Mouse (Mus musculus) layer of hippocampus, postnatal 25 days (tissue): ENCODE data around the gene Mettl8. TPM values are rescaled to one million over a fixed set of nuclear protein-coding genes. Genes with fewer than 3 reads are reported as not detected.

ENCODE experiments used
- DNase-seq, 2 experiments: peaks; one replicate each; pipeline ENCODE4 v3.0.0; 2022; ENCODE audit warnings: mixed read lengths in 2 of 2, low spot score in 1 of 2; ENCODE audit errors: extremely low spot score in 1 of 2
- total RNA-seq, 2 experiments: library from RNA; stranded (reverse); gene quantifications; 2 replicates each; pipeline ENCODE4 v1.2.3; 2021

The Mettl8 gene
- total RNA-seq, 2 experiments from 2014 or later = 11.9 to 14.2 TPM

DNA sequence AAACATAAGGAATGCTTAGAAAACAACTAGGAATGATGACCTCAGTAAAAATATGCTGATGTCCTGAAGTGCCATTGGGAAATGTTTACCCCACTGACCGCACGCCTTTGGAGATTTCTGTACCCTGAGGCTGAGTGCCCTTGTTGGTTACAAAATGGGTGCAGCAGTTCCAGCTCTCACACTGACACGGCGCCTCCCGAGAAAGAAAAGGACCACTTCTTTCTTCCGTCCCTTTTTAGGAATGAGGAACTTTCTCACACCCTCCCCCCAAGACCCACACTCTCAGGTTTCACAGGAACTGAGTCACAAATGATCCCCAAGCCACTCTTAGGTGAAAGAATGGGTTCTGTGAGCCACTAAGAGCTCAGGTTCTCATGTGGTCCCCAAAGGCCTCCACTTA is 17.9 kb downstream of the Mettl8 start:
- no peak for DNase-seq

DNA sequence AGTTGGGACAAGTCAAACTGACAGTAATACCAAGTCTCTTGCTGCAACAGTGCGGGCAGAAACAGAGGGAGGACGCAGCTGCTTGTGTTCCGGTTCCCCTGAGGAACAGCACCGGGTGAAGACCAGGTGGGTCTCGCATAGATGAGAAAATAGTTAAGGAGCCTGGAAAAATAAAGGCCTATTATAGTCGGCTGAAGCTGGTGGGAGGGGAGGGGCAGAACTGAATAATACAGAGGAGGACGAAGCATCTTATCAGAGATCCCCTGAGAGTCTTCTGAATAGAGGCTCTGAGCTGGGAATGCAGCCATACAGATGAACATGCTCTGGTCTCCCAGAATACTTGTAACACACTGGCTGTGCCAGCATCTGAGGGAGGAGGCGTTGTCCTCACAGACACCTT is 21.4 kb downstream of the Mettl8 start:
- no peak for DNase-seq

DNA sequence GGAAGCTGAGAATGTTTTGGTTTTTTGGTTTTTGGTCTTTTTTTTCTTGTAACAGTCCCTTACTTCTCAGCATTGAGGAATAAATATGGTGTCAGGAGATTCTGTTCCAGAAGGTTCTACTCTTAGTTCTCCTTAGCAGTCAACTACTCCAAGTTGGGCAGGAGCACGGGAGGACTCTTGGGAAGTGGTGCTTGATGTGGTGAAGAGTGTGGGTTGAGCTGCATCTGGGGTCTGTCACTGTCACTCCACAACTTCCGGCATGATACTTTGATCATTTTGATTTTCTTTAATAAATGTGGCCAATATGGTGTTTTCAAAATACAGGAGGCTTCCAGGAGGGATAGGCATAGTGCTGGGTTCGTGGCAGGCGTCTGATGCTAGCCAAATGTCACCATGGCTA is 22.4 kb downstream of the Mettl8 start:
- no peak for DNase-seq

DNA sequence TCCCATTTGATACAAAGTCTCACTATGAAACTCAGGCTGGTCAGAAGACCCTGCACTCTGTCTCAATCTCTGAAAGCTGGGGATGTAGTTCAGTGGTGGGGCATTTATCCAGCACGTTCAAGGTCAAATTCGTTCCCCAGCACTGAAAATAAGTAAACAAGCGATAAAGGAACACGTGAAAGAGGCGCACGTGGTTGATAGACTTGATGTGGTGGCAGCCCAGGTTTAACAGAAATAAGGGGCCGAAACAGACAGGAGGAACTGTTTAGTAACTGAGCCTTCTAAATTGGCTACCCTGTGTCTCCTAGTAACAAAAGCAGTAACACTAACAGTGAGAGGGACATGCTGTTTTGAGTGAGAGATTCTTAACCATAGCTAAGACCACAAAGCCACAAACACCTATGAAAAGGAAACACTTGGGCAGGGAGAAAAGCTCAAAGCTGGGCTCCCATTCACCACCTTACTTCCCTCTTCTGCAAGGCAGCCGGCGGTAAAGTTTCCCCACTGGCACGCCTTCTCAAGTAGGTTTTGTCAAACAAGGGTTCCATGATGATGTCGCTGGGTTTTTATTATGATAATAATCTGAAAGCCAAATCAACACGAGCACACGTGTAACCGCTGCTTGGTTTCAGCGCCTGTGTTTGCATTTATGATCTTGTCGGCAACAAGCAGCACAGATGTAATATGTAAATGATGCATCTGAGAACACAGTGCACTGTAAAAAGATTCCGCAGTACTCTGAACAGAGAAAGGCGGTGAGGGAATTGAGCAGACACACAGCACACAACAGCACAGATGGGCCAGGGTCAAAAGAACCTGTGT is 23.2 kb downstream of the Mettl8 start:
- no peak for DNase-seq

DNA sequence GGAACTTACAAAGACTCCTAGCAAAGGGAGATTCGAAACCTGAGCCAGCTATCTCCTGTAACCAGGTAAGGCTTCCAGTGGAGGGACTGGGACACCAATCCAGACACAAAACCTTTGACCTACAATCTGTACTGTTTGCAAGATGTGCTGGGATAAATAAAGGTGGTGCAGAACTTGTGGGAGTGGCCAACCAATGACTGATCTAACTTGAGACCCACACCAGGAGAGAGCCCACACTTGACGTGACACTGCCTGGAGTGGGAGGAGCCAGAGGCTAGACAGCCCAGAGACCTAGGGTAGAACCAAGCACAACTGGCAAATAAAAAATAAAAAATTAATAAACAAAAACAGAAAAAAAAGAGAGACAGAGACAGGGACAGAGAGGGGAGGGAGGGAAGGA is 24.7 kb downstream of the Mettl8 start:
- DNase-seq = no peak

DNA sequence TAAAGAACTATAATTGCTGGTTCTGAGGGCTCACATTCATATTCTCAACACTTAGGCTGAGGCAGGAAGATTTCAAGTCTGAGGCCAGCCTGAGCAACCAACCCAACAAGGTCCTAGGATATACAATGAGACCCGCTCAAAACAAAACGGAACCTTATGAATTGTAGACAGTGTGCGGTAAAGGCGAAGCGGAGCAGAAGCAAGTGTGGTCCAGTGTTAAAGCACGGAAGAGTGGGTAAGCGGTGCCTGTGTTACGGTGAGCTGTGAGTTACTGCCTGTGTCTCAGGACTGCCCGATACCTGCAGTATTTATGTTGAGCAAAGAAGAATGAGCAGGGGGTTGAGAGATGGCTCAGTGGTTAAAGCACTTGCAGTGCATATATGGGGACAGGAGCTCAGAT is 27.8 kb downstream of the Mettl8 start:
- no peak for DNase-seq

DNA sequence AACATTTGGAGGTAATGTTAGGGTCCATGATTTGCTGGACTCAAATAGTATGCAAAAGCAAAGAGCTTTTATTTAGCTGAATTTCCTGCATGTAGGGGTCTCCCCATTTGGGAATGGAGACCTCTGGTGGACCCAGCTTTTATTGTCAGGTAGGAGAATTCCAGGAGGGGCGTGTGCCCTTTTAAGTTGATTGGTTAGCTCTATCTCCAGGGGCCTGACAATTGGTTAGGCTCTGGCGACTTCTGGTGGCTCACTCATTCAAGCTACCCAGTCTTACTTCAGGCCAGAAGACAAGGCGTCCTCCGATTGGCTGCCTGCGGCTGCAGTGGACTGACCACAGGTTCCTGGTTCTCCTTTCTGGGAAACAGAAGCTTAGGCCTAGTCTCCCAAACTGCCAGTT is 28.6 kb downstream of the Mettl8 start:
- DNase-seq = no peak

DNA sequence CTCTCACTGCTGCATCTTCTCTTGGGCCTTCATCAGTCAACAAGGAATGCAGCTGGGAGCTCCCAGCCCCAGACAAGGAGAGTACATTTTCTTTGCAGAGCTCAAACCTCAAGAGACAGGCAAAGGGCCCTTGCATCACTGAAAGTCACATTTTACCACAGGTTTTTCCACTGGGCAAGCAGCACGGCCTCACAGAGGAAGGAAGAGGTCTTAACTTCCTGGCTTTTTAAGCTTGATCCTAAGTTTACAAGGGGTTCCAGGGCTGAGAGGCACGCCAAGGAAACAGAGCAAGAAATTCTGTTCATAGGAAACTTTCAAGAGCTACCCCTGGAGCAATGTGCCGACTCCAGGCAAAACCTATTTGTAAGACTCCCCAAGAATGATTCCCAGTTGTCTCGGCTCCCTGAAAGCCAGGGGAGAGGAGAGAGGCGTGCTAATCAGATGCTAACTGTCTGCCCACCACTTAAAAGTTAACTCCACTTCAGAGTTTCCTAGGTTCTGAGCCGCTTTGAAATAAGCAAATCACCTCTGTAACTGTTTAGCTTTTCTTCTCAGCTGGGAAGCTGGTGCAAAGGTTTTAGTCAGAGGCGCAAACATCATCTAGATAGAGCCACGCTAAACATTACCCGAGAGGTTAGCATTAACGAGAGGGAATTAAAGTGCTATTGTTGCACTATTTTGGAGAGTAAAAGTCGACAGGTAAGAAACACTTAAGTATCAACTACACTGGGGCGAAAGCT is 29.6 kb downstream of the Mettl8 start:
- DNase-seq = no peak

DNA sequence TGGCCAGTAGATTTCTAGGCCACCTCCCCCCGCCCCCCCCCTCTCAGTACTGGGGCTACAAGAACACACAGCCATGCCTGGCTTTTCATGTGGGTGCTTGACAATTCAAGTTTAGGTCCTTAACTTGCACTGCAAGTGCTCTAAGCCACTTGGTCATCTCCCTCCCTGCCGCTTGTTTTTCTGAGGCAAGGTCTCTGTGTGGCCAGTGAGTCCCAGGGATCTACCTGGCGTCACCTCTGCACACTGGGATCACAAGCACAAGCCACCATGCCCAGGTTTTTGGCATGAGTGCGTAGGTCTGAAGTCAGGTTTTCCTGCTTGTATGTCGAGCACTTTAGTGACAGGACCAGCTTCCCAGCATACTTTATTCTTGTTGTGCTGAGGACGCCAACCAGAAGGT is 31.4 kb downstream of the Mettl8 start:
- DNase-seq = no peak

DNA sequence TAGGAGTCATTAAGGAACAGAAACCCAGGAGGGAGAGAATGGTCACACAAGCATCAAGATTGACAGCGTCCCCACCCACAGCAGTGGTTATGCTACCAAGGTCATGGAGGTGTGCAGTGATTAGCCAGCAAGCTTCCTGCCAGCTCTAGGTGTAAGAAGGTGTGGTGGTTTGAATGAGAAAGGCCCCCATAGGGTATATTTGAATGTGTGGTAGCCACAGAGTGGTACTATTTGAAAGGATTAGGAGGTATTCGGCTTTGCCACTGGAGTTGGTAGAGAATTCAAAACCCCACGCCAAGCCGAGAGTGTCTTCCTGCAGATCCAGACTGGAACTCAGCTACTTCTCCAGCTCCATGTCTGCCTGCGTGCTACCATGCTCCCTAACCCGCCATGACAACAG is 32.4 kb downstream of the Mettl8 start:
- no peak for DNase-seq

DNA sequence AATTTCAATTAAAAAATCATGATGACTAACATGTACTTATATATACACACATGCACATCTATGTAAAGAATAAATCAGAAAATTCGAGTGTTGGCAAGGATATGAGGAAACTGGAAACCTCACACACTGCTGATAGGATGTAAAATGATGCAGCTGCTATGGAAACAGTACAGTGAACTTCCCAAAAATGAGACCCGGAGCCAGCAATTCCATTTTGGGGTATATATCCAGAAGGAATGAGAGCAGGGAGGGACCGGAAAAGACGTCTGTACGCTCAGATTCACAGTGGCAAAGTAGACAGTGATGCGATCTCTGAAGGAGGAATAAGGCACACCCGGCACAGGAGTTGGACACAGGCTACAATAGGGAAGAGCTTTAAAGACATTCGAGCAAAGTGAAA is 34.7 kb downstream of the Mettl8 start:
- no peak for DNase-seq

DNA sequence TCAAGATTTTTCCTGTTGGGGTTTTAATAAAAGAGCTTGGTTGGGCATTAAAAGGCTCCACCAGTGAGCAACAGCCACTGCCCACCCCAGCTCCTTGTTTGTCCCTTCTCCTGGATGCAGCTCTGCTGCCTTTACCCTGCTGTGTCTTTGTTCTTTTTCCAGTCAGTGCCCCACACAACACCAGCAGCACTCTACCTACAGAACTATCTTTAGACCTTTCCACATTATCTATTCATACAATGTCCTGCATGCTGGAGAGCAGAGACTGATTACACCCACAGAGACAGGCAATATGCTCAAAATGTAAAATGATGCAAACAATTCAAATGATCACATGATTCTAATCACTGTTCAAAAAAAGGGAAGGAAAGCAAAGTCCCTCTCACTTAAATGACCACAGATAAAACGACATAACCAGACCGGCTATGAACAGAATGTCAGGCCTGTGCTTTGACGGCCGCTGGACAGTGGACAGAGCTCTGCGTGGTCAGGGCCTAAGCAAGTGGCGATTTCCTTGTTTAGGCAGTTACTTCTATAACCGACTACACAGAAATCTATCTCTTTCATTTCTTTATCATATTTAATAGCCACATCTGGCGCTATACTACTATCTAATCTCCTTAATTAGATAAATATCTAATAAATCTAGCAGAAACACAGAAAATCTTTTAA is 35.5 kb downstream of the Mettl8 start:
- DNase-seq = no peak

DNA sequence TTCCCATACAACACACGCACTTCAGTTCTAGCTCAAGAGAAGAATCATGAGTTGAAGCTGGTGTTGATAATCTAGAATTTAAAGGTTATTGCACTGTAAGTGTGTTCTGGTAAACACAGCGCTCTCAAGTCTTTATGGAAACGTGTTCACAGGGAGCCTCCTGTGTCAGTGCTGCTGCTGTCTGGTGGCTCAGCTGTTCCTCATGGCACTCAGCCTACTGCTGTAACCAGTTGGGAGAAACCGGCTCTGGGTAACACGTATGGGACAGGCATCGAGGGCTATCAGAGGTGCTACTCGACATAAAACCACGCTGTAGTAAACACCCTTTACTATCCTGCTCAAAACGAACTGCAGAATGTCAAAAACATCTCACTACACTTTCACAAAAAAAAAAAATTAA is 36.1 kb downstream of the Mettl8 start:
- DNase-seq = no peak

DNA sequence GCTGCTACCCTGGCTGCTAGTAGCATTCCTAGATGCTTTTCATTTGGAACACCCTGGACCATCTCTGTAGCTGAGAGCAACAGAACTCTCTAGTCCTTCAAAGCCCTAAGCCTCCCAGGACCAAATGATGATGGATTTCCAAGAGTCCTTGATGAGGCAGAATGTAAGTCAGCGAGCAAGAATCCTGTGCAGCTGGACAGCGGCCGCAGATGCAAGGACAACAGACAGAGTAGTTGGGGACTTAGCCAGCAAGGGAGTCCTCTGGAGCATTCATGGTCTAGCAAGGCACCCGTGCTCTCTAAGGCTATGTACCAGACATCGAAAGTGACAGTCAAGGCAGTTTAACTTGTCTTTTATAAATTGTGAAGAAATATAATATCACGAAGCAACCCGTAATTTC is 41.9 kb downstream of the Mettl8 start:
- no peak for DNase-seq

DNA sequence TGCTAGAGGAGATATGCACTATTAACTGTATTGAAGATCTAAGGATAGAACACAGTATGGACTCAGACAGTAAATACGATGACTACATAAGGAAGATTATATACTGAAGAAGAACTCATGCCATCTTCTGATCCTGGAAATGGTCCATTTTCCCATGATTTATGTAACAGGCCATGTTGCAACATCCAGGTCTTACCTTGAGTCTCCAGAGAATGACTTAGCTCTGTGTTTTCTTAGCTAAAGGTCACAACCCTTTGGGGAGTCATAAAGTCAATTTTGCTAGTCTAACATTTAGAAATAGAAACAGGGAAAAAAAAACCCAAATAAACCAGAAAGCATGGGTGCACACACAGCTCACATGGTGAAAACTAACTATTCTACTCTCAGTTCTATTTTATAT is 43.6 kb downstream of the Mettl8 start:
- no peak for DNase-seq

DNA sequence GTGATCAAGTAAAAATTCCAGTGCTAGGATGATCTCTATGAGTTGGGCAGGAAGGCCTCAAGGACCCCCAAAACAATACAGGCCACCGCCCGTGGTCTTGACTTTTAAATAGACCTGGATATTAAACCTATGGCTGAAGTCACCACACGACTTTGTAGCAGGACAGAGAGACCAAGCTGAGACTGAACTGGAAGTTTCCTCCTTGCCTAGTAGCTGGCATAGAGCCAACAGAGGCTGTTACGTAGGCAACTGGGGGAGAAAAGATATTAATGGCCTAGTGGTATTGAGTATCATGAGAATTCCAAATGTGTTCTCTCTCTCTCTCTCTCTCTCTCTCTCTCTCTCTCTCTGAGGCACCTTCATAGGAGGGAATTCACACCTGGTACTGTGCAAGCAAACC is 51.0 kb downstream of the Mettl8 start:
- no peak for DNase-seq

DNA sequence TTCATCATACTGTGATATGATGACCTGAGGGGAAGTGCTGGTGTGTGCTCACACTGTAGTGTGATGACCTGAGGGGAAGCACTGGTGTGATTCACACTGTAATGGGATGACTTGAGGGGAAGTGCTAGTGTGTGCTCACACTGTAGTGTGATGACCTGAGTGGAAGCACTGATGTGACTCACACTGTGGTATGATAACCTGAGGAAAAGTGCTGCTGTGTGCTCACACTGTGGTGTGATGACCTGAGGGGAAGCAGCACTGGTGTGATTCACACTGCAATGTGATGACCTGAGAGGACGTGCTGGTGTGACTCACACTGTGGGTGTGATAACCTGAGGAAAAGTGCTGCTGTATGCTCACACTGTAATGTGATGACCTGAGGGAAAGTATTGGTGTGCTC is 52.9 kb downstream of the Mettl8 start:
- DNase-seq = no peak

DNA sequence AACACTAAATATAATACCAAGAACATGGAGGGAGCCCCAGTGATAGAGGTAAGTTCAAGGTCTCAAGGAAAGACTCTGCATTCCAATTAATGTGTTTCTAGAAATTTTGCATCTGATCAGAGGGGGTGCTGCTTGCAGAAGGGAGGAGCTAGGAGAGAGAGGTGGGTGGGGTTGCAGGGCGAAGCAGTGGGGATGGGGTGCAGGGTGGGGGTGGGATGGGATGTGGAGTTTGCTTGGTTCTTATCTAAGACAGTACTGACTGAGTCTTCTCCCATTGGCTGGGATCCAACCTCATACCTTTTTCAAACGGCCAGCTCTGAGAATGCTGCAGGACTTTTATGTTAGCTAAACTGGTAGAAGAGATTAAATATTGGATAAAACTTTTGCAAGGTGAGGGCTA is 56.6 kb downstream of the Mettl8 start:
- DNase-seq = no peak

DNA sequence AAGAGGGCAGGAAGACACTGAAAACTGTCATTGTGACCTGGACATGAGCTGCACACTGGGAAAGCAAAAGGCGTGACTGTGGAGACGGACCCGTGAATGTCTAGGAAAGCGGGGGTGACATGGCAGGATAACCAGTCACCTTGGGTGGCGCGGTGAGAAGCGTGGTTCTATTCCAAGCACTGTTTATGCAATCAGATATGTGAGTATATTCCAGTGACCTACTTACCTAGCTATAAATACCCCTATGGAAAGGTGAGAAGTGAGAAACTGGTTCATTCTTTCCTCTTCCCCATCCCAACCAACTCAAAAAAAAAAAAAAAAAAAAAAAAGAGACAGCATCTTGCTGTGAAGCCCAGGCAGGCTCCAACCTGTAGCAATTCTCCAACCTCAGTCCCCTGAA is 58.9 kb downstream of the Mettl8 start:
- no peak for DNase-seq

DNA sequence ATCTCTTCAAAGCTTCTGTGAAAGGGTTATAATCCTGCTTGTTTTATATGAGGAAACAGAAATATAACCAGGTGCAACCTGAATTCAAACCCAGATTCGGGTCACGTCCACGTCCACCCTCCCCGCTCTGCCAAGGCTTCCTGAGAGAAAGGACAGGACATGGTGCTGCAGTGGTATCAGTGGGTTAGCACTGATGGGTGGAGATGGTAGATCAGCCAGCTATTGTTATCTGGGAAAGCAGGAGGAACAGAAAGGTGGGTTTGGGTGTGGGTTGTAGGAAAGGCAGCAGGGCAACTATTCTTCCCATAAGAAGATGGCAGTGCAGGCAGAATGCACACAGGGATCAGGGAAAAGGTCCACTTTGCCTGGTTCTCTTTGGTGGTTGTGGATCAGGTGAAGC is 59.5 kb downstream of the Mettl8 start:
- DNase-seq = no peak

DNA sequence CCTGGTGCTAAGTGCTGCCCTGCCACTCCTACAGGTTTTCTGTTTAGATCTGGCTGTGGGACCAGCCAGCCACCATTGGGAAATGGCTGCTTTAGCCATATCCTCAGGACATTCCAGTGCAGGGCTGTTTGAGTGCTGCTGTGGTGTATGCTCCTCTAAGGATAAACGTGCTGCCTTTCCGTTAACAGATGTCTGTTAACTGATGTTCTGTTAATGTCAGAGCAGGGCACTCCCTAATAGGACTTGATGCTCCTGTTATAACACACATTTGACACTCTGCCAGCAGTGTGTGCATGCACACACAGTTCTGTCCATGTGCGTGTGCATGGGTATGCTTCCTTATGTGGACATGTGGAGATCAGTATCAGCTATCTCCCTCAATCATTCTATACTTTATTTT is 61.6 kb downstream of the Mettl8 start:
- no peak for DNase-seq

DNA sequence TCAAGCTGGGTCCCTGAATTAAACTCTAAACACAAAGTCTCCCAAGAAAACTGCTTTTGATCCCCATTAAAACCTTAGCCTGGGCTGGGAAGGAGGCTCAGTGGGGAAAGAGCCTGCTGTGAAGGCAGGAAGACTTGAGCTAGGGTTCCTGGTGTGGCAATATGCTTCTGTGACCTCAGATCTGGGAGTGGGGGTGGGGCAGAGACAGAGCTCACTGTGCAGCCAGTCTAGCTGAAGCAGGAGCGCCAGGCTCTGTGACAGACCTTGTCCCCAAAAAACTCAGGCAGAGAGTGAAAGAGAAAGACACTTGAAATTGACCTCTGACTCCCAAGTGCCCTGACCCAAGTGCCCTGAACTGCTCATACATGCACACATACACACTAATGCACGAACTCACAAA is 62.7 kb downstream of the Mettl8 start:
- DNase-seq = no peak
